Mouse (Mus musculus) mature B cell (primary cell): ENCODE data around the gene Gm11037.

Source experiments
- in situ Hi-C: fragments of 300-500 bp; cut with MboI; formaldehyde crosslinking; loops from 2 replicates; pipeline ENCODE4 v1.14.3; 2019

Gene Gm11037

GRCm38 (mm10) chr2:131128636-131129157 is 4.6 kb upstream of the Gm11037 start:
- in situ Hi-C loops = no loop called here

- in situ Hi-C loops = no loop called here
These were observed 3.5 kb upstream of the Gm11037 start for GRCm38 (mm10) chr2:131129836-131130235.

DNA sequence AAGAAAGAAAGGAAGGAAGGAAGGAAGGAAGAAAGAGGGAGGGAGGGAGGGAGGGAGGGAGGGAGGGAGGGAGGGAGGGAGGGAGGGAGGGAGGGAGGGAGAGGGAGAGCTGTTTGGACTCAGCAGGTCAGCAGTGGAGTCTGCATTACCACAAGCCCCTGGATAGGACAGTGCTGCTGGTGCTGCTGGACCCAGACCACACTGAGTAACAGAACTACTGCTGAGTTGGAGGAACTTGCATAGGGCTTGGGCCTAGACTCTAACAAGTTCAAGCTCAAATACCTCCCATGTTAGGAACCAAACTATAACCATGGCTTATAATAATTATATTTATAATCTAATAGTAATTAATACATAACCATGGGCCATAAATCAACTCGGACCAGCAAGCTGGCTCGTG is 2.4 kb upstream of the Gm11037 start:
- in situ Hi-C loops = no loop called here

- in situ Hi-C loops = no loop called here
These were observed 997 bp upstream of the Gm11037 start for GRCm38 (mm10) chr2:131132111-131132888.

DNA sequence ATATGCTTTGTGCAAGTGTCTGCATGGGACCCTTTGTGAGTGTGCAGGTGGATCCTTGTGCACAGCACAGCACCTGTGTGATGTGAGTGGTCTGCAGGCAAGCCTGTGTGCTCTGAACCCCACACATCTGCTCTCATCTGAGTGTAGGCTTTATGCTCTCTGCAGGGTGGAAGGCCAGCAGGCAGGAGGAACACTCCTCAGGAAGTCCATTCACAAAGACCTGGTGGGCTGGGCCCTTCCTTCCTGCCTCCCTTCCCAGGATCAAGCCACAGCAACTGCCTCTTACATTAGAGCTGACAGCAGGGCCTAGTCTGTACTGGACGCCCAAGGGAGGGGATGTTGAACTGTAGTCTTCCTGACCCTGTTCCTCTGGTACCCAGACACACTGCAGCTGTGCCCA is 1.1 kb downstream of the Gm11037 start:
- in situ Hi-C loops = no loop called here

- in situ Hi-C loops = no loop called here
These were observed 1.6 kb downstream of the Gm11037 start for GRCm38 (mm10) chr2:131134826-131135400.

GRCm38 (mm10) chr2:131135521-131136139 is 2.3 kb downstream of the Gm11037 start:
- in situ Hi-C loops = no loop called here

GRCm38 (mm10) chr2:131138296-131138695 is 5.0 kb downstream of the Gm11037 start:
- in situ Hi-C loops = no loop called here

- in situ Hi-C loops = no loop called here
These were observed 5.5 kb downstream of the Gm11037 start for GRCm38 (mm10) chr2:131138760-131139159.

DNA sequence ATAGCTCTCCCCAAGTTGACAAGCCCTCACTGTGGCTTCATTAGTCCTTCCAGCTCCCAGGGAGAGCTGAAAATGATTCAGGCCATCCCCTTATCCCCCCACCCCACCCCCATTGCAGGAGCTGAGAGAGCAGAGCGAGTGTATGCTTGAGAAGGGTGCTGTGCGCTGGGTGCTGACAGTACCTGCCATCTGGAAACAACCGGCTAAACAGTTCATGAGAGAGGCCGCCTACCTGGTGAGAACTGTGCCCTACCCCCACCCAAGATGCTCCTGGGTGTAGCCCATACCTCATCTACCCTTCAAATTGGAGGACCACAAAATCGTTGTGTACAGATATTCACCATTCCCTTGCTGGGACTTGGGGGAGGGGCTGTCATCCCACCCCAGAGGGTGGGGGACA is 6.0 kb downstream of the Gm11037 start:
- in situ Hi-C loops = no loop called here

DNA sequence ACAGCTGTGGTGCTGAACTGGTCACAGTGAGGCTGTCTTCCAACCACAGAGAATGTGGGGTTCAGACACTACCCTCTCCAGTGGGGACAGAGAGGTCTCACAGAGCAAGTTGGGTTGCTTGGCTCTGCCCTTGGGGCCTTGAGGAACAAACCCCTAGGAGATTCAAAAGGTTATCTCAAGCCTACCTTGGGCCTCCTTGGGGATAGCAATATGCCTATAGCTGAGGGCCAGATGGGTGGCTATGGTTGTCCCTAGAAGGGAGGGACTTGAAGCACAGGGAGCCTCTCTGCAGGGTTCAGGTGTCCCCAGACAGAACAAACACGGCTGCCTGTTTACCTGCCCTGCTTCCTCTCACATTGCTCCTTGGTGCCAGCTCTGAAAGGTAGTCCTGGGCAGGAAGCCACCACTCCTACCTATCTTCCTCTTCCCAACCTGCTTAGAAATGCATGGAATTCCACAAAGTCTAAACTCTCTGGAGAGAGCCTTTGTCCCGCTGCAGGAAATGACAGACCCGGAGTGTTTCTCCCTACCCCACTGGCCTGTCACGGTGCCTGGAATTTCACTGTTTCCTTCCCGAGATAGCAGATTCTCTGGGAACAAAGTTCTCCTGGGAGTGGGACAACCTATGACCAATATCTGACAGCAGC is 6.7 kb downstream of the Gm11037 start:
- in situ Hi-C loops = no loop called here

DNA sequence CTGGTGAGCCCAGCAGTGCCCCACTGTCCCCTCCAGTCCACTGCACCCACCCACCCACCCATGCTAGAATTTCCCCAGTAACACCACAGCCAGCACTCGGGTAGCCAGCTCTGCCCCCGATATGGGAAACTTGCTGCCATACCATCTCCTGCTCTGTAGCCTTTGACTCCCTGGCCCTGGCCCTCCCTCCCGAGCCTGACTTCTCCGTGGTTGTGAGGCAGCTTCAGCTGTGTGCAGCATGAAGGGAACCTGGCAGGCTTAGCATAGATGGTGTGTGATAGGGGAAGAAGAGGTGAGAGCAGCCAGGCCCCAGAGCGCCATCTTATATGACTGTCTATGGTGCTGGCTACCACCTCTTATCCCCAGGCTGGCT is 7.2 kb downstream of the Gm11037 start:
- in situ Hi-C loops = no loop called here

DNA sequence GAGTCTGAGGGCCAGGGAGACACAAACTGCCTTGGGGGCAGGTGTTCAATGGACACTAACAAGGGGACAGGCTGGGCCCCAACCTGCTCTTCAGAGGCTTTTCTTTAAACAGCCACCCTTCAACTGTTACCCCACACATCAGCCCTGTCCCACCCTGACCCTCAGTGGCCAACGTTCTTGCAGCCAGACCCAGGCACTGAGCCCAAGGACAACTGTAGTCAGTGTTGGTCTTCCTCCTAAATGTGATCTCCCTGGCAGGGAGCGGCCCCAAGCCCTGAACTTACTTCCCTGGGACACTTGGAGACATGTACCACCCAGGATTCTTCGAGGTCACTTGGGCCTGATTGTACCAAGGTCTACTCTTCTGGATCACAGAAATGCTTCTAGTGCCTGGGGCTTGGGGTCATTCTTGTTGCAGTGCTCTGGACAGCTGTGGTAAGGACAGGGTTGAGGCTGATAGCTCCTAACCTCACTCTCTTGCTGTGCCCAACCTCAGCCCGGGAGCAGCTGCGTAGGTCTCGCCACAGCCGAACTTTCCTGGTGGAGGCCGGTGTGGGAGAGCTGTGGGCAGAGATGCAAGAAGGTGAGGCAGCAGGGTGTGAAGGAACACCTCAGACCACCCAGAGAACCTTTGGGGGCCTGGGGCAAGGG is 8.2 kb downstream of the Gm11037 start:
- in situ Hi-C loops = no loop called here

GRCm38 (mm10) chr2:131142592-131142991 is 9.3 kb downstream of the Gm11037 start:
- in situ Hi-C loops = no loop called here

- in situ Hi-C loops = no loop called here
These were observed 9.9 kb downstream of the Gm11037 start for GRCm38 (mm10) chr2:131143007-131143780.

DNA sequence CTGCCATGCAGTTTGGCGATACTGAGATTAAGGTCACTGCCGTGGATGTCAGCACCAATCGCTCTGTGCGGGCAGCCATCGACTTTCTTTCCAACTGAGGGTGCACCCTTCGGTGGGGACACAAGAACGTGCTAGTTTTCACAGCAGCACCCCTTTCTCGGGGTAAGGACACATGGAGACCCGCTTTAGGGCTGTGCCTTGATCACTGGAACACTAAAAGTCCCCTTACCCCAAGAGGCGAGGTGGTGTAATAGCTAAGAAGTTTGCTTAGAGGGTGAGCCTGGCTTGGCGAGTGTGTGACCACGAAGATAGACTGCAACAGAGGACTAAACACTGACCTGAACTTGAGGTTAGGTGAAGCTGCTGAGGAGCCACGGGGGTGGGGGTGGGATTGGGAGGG is 11.8 kb downstream of the Gm11037 start:
- in situ Hi-C loops = no loop called here

GRCm38 (mm10) chr2:131145536-131145935 is 12.2 kb downstream of the Gm11037 start:
- in situ Hi-C loops = no loop called here

DNA sequence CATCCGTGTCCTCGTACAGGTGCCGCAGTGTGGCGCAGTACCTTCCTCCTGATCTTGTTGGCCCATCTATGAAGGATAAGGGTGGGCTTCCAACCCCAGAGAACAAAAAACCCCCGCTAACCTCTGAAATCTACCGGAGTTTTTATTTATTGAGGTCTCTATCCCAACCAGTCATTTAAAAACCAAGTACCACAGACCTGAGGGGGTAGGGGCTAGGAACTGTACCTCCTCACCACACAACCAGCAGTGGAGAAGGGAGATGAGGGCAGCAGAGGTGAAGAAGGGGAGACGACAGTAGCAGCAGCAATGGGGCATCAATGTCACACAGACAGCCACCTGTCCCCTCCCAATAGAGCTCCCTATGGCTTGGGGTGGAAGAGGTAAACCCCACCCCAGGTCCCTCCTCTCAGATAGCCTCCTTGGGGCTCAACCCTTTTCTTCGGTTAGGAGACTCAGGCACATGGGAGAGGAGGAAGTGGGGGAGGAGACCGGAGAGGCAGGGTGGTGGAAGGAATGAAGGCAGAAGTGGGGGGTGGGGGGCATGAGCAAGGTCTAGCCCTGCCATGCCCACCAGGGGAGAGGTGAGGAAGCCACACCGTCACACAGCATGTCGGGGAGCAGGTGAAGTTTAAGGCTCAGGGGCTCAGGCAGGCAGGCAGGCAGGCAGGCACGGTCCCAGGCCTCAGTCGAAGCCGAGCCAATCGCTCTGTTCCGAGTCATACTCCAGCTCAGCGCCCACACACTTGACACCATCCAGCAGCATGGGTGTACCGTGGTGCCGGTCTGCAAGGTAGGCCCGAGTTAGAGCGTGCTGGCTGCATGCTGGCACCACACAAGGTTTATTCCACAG is 13.1 kb downstream of the Gm11037 start:
- in situ Hi-C loops = no loop called here

DNA sequence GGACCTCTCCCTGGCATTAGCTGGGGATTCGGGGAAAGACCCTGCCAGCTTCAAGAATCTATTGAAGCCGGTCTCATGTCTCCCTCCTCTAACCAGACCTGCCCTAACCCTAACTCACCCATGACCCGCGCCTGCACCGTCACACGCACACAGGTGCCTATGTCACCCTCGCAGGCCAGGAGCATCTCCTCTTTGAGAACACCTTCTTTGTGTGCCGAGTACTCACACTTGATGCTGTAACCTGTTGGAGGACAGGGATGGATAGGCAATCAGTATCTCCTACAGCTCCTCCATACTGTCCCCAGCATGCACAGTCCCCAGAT is 13.7 kb downstream of the Gm11037 start:
- in situ Hi-C loops = no loop called here
